Mouse (Mus musculus): ENCODE measurements around the gene Hsph1. TPM values are rescaled to one million over a fixed set of nuclear protein-coding genes. Genes with fewer than 3 reads are reported as not detected.

Gene Hsph1
- polyA plus RNA-seq, 1 experiment from 2014 or later = 97.7 TPM

DNA sequence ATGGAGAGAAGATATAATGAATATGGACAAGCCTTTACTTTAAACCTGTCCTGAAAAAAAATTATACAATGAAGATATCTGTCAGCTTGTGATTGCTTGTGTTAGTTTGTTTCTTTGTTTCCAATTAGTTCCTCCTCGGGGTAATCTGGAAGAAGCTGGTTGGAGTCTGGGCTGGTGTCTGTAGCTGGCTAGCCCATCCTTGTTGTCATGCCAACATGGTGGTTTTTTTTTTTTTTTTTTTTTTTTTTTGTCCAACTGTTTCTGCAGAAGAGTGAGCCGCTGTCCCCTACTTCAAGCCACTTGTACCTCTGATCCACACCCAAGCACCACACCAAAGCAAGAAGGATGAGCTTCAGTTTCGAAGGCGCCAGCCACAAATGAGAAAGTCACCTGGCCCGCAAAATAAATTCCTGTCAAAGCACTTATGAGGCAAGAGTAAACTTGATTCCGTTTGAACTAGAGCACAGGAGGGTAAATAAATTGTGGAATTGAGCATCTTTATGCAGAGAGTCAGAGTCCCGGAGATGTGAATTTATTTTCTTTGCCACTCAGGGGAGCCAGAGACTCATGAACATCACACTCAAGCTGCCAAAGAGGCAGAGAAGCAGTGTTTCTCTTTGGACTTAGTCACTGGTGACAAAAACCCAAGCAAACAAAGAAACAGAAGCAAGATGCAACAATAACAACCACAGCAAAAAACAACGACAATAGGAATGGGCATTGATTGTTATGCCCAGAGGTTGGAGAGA is 11.4 kb upstream of the Hsph1 start:
- Histone ChIP-seq H3K9me3 (ENCODE audit: control insufficient read depth, low read length) (no peaks in the 10 kb centered on the region), H3K36me3 (ENCODE audit: control insufficient read depth, insufficient read depth, low read length) (no peaks in the 10 kb centered on the region), H3K4me2 (ENCODE audit: low read length) (no peak overlapping the region), H3K4me3 (ENCODE audit: low read length) (no peak overlapping the region), H3K9ac (ENCODE audit: low read depth, low read length) (no peak overlapping the region), H3K27me3 (replicated peaks; ENCODE audit: control insufficient read depth, insufficient read depth, low read length) (no peaks in the 10 kb centered on the region), H3K27ac (ENCODE audit: low read depth, low read length) (no peak overlapping the region), H3K4me1 (ENCODE audit: control insufficient read depth, insufficient read depth, low read depth, low read length) (peaks cover 2% of the 10 kb centered on the region; the same call in 1 of the 2 replicates)
- 53% methylated on average over 8 of the region's 8 CpGs for WGBS
- ATAC-seq = peak; percentile 43; the same call in 1 of the 2 replicates

DNA sequence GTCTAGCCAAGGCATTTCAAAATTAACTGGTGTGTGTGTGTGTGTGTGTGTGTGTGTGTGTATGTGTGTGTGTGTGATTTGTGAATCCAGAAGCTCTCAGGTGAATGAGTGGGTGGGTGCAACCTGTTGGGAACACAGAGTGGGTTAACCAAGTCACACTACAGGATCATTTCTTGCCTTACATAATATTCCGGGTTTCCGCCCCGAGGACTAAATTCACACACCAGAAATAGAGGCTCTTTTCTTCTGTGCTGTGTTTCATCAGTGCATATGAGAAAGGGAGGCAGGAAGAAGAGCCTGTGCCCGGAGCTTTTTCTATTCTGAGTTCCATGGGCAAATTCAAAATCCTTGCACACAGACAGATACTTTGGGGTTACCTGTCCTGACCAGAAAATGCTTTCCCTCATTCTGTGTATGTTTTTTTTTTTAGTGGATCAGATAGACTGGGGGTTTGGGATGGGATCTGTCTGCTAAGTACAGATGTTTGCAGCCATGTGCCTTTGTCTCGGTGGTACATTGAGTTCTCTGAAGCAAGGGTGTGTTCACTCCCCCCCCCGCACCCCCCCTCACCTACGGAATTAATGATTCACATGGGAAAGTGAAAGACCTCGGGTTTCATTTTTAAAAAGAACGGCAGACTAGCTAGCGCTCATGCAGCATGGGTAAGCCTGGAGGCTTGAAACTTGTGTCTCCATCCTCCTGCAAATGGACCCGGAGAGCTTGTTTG is 6.8 kb upstream of the Hsph1 start:
- no peaks in the 10 kb centered on the region for H3K27me3 ChIP-seq (replicated peaks; ENCODE audit: control insufficient read depth, insufficient read depth, low read length)
- 80% methylated on average over 11 of the region's 11 CpGs for WGBS
- H3K4me2 ChIP-seq (ENCODE audit: low read length) = no peak overlapping the region
- H3K9me3 ChIP-seq (ENCODE audit: control insufficient read depth, low read length) = no peaks in the 10 kb centered on the region
- no peak overlapping the region for H3K9ac ChIP-seq (ENCODE audit: low read depth, low read length)
- no peaks in the 10 kb centered on the region for H3K36me3 ChIP-seq (ENCODE audit: control insufficient read depth, insufficient read depth, low read length)
- ATAC-seq = no peak
- H3K4me1 ChIP-seq (ENCODE audit: control insufficient read depth, insufficient read depth, low read depth, low read length) = 0 out of 2 replicates have a peak, but pooled peaks cover 2% of the 10 kb centered on the region
- H3K4me3 ChIP-seq (ENCODE audit: low read length) = no peak overlapping the region
- H3K27ac ChIP-seq (ENCODE audit: low read depth, low read length) = no peak overlapping the region

DNA sequence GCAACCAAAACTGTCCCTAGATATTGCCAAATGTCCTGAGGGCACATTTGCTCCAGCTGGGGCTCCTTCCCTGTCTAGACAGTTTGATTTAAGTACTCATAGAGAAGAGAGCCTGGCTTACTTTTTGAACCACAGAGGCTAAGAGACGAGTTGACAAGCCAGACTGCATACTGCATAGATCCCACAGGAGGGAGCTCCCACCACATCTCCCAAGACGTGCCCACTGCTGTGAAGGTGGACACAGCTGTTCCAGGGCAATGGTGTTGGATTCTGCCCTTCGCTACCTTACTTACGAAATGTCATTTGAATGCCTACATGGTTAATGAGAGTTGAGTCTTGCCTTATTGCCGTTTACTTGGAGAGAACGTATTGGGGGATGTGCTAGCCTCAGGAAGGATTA is 6.2 kb upstream of the Hsph1 start:
- no peaks in the 10 kb centered on the region for H3K9me3 ChIP-seq (ENCODE audit: control insufficient read depth, low read length)
- WGBS = 54% methylated on average over 6 of the region's 6 CpGs
- peak; percentile 37; the same call in 1 of the 2 replicates for ATAC-seq

DNA sequence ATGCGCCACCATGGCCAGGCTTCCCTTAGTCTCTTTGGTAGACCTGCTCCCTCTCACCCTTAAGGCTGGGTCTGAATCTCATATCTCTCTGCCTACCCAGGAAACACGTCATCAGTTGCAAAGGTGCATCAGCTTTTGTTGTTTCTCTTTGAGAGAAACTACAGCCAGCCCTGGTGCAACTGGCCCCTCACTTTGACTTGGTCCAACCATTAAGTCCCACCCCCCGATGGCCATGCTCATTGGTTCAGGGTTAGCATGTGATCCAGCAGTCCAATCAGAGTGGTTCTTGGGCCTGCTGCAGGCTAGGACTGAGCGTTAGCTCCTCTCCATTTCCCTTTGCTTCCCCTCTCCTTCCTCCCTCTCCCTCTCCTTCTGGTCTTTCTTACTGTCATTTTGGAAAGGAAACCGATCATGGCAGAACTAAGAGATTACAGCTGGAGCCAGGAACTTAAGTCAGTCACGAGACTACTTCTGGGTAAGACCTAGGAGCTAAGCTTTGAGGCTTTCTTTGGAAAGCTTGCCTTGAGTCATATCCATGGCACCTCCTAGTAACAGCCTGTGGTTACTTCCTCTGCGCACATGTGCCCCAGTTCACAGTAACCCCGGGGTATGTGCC is 5.2 kb upstream of the Hsph1 start:
- no peak overlapping the region for H3K4me3 ChIP-seq (ENCODE audit: low read length)
- 92% methylated on average over 8 of the region's 8 CpGs for WGBS
- H3K4me1 ChIP-seq (ENCODE audit: control insufficient read depth, insufficient read depth, low read depth, low read length) = 0 out of 2 replicates have a peak, but pooled peaks cover 2% of the 10 kb centered on the region
- H3K4me2 ChIP-seq (ENCODE audit: low read length) = no peak overlapping the region
- H3K9me3 ChIP-seq (ENCODE audit: control insufficient read depth, low read length) = no peaks in the 10 kb centered on the region
- no peak overlapping the region for H3K9ac ChIP-seq (ENCODE audit: low read depth, low read length)
- no peaks in the 10 kb centered on the region for H3K27me3 ChIP-seq (replicated peaks; ENCODE audit: control insufficient read depth, insufficient read depth, low read length)
- H3K36me3 ChIP-seq (ENCODE audit: control insufficient read depth, insufficient read depth, low read length) = no peaks in the 10 kb centered on the region
- H3K27ac ChIP-seq (ENCODE audit: low read depth, low read length) = no peak overlapping the region
- no peak for ATAC-seq

More for the DNA sequence above, 6.2 kb upstream of the Hsph1 start:
- Histone ChIP-seq H3K9ac (ENCODE audit: low read depth, low read length) (no peak overlapping the region), H3K27me3 (replicated peaks; ENCODE audit: control insufficient read depth, insufficient read depth, low read length) (no peaks in the 10 kb centered on the region), H3K4me2 (ENCODE audit: low read length) (no peak overlapping the region), H3K27ac (ENCODE audit: low read depth, low read length) (no peak overlapping the region), H3K4me3 (ENCODE audit: low read length) (no peak overlapping the region), H3K4me1 (ENCODE audit: control insufficient read depth, insufficient read depth, low read depth, low read length) (0 out of 2 replicates have a peak, but pooled peaks cover under 1% of the 10 kb centered on the region), H3K36me3 (ENCODE audit: control insufficient read depth, insufficient read depth, low read length) (no peaks in the 10 kb centered on the region)

DNA sequence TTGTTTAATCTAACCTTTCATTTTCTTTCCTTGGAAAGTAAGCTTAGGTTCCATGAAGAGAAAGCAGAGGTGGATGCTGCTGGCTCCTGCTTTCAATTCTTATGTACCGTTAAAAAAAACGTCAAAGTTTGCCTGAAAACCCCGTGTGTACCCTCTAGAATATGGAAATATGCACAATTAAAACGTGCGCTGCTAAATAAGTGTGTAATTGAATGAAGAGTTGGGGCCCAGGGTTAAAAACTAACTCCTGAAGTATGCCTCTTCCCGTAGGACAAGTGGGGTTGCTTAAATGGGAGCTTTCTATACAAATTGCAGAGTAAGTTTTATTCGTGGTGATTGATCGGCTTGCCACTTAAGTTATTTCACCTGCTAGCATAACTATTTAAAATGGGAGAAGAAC is 1.1 kb upstream of the Hsph1 start:
- H3K27me3 ChIP-seq (replicated peaks; ENCODE audit: control insufficient read depth, insufficient read depth, low read length) = no peaks in the 10 kb centered on the region
- H3K9me3 ChIP-seq (ENCODE audit: control insufficient read depth, low read length) = no peaks in the 10 kb centered on the region
- H3K36me3 ChIP-seq (ENCODE audit: control insufficient read depth, insufficient read depth, low read length) = no peaks in the 10 kb centered on the region
- H3K4me1 ChIP-seq (ENCODE audit: control insufficient read depth, insufficient read depth, low read depth, low read length) = peaks cover 19% of the 10 kb centered on the region
- peak overlapping the region; percentile 48 for H3K4me2 ChIP-seq (ENCODE audit: low read length)
- no peak overlapping the region; the same call in 1 of the 2 replicates for H3K9ac ChIP-seq (ENCODE audit: low read depth, low read length)
- 45% methylated on average over 8 of the region's 8 CpGs for WGBS
- no peak overlapping the region for H3K27ac ChIP-seq (ENCODE audit: low read depth, low read length)
- ATAC-seq = no peak
- no peak overlapping the region; the same call in 1 of the 2 replicates for H3K4me3 ChIP-seq (ENCODE audit: low read length)

DNA sequence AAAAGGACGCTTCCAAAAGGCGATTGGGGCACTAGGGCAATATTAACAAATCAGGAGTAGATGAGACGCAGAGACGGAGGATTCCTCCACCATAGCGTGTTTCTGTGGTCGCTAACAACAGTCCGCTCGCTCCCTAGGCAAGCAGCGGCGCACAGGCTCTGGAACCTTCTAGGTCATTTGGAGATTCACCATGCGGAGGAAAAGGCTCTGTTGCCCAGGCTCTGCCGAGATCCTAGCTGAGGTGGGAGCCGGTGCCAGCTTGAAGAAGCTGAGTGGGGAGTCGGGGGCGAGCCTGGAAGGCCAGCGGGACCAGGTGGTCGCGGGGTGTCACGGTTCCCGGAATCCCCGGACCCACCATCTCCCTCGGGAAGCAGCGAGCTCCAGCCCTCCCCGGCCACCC is 620 bp downstream of the Hsph1 start:
- Histone ChIP-seq H3K36me3 (ENCODE audit: control insufficient read depth, insufficient read depth, low read length) (peaks cover 10% of the 10 kb centered on the region), H3K27ac (ENCODE audit: low read depth, low read length) (peak overlapping the region; percentile 86), H3K27me3 (replicated peaks; ENCODE audit: control insufficient read depth, insufficient read depth, low read length) (no peaks in the 10 kb centered on the region), H3K9ac (ENCODE audit: low read depth, low read length) (peak overlapping the region; percentile 72), H3K4me1 (ENCODE audit: control insufficient read depth, insufficient read depth, low read depth, low read length) (peaks cover 19% of the 10 kb centered on the region), H3K4me3 (ENCODE audit: low read length) (peak overlapping the region; percentile 56), H3K9me3 (ENCODE audit: control insufficient read depth, low read length) (no peaks in the 10 kb centered on the region), H3K4me2 (ENCODE audit: low read length) (peak overlapping the region; percentile 56)
- ATAC-seq = no peak; the same call in 1 of the 2 replicates
- under 1% methylated on average over 22 of the region's 24 CpGs for WGBS

DNA sequence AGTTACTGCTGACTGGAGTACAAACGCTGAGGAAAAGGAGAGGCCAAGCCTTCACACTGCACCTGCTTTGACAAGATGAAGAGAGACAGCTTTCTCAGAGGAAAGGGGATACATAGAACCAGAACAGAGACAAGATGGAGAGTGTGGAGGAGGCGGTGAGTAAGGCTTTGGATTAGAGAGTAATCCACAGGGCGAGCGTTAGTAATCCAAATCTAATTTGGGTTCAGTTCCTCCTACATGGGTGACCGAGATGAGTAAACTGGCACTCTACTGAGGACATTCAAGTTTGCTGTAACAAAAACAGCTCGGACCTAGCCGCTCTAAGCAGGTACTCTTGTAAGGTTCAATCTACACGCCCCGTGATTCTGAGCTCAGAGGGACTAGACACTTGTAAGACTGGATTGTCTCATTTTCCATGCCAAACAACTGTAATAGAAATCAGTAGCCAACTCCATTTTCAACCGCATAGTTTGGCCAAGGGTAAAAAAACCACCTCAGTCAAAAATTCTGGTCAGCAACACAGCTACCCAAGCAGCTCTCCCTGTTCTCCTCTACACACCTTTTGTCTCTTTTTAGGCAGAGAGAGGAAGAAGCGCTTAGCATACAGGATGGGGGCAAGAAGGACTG is 1.7 kb downstream of the Hsph1 start:
- no peak for ATAC-seq
- H3K27ac ChIP-seq (ENCODE audit: low read depth, low read length) = no peak overlapping the region
- H3K4me3 ChIP-seq (ENCODE audit: low read length) = peak overlapping the region; percentile 56
- H3K4me2 ChIP-seq (ENCODE audit: low read length) = peak overlapping the region; percentile 56
- no peaks in the 10 kb centered on the region for H3K27me3 ChIP-seq (replicated peaks; ENCODE audit: control insufficient read depth, insufficient read depth, low read length)
- peaks cover 20% of the 10 kb centered on the region for H3K36me3 ChIP-seq (ENCODE audit: control insufficient read depth, insufficient read depth, low read length)
- H3K9ac ChIP-seq (ENCODE audit: low read depth, low read length) = peak overlapping the region; percentile 72
- peaks cover 19% of the 10 kb centered on the region for H3K4me1 ChIP-seq (ENCODE audit: control insufficient read depth, insufficient read depth, low read depth, low read length)
- 73% methylated on average over 11 of the region's 11 CpGs for WGBS
- no peaks in the 10 kb centered on the region for H3K9me3 ChIP-seq (ENCODE audit: control insufficient read depth, low read length)

DNA sequence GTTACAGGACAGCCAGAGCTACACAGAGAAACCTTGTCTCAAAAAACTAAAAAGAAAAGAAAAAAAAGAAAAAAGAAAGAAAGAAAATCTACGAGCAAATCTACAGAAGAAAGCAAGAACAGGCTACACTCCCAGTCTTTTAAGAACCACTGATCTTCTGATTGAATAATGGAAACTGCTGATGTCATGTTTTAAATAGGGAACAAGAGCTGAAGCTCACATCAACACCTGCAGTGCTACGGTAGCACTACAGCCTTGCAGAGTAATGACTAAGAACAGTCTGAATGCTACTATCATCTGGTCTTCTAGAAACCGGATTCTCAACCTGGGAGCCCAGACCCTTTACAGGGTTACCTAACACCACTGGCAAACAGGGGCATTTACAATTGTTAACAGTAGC is 10.6 kb downstream of the Hsph1 start:
- ATAC-seq = no peak
- WGBS = 93% methylated on average over 3 of the region's 3 CpGs

More for the DNA sequence above, 10.6 kb downstream of the Hsph1 start:
- H3K4me2 ChIP-seq (ENCODE audit: low read length) = no peak overlapping the region
- no peak overlapping the region for H3K9ac ChIP-seq (ENCODE audit: low read depth, low read length)
- H3K4me1 ChIP-seq (ENCODE audit: control insufficient read depth, insufficient read depth, low read depth, low read length) = no peaks in the 10 kb centered on the region
- H3K27ac ChIP-seq (ENCODE audit: low read depth, low read length) = no peak overlapping the region
- peaks cover 44% of the 10 kb centered on the region for H3K36me3 ChIP-seq (ENCODE audit: control insufficient read depth, insufficient read depth, low read length)
- H3K9me3 ChIP-seq (ENCODE audit: control insufficient read depth, low read length) = no peaks in the 10 kb centered on the region
- H3K27me3 ChIP-seq (replicated peaks; ENCODE audit: control insufficient read depth, insufficient read depth, low read length) = no peaks in the 10 kb centered on the region
- no peak overlapping the region for H3K4me3 ChIP-seq (ENCODE audit: low read length)
